Mouse (Mus musculus) ES-Bruce4 (cell line): Measurements from ENCODE around the gene Agbl4.

Experiments used
- CTCF ChIP-seq: IDR thresholded peaks from one replicate; pipeline ENCODE4 v1.8.1; 2011; ENCODE audit warnings: low read depth, low read length
- EP300 ChIP-seq: IDR thresholded peaks from 2 replicates; pipeline ENCODE4 v1.6.1; 2011; ENCODE audit warnings: low read depth, low read length; ENCODE audit not compliant: insufficient read depth
- POLR2A ChIP-seq: IDR thresholded peaks from one replicate; pipeline ENCODE4 v1.8.1; 2011; ENCODE audit warnings: low read length; ENCODE audit not compliant: insufficient read depth

- TF ChIP-seq EP300 (no peak), POLR2A (no peak), CTCF (no peak)
Observed at GRCm38 (mm10) chr4:111467293-111467773, 1069.9 kb downstream of the Agbl4 start.
